Mouse (Mus musculus): Measurements from ENCODE around the gene Trim34a. TPM values are rescaled to one million over a fixed set of nuclear protein-coding genes. Genes with fewer than 3 reads are reported as not detected.

Gene Trim34a
- polyA plus RNA-seq (2015; fragmentation: Illumina TruSeq; extraction: RNeasy Lipid Tissue Mini Kit (QIAGEN cat#74804); ENCODE audit: insufficient read depth, low read depth, low replicate concordance) = 2.8 TPM

GRCm38 (mm10) chr7:104244287-104245181, at the start of gene Trim34a:
Gene Trim34a (plus strand): TSS chr7:104244457.

GRCm38 (mm10) chr7:104195885-104196284, 48.4 kb upstream of the Trim34a start, which contains the start of gene Olfr649:
Gene Olfr649 (minus strand): TSS chr7:104195985.

GRCm38 (mm10) chr7:104218701-104219569, 25.3 kb upstream of the Trim34a start, which contains the start of gene Trim6:
Gene Trim6 (plus strand): TSS chr7:104218793.

GRCm38 (mm10) chr7:104287576-104288443, 43.6 kb downstream of the Trim34a start, which contains the start of gene Trim5:
Gene Trim5 (minus strand): TSS chr7:104288094.

Other genes starting within 250 kb of the Trim34a start
- not detected for gene Olfr638, start 245.7 kb upstream of the Trim34a start, polyA plus RNA-seq (2015; fragmentation: Illumina TruSeq; extraction: RNeasy Lipid Tissue Mini Kit (QIAGEN cat#74804); ENCODE audit: insufficient read depth, low read depth, low replicate concordance)
- gene Olfr639, start 227.2 kb upstream of the Trim34a start, polyA plus RNA-seq (2015; fragmentation: Illumina TruSeq; extraction: RNeasy Lipid Tissue Mini Kit (QIAGEN cat#74804); ENCODE audit: insufficient read depth, low read depth, low replicate concordance) = not detected
- gene Olfr640, start 218.9 kb upstream of the Trim34a start, polyA plus RNA-seq (2015; fragmentation: Illumina TruSeq; extraction: RNeasy Lipid Tissue Mini Kit (QIAGEN cat#74804); ENCODE audit: insufficient read depth, low read depth, low replicate concordance) = not detected
- gene Olfr641, start 209.0 kb upstream of the Trim34a start, polyA plus RNA-seq (2015; fragmentation: Illumina TruSeq; extraction: RNeasy Lipid Tissue Mini Kit (QIAGEN cat#74804); ENCODE audit: insufficient read depth, low read depth, low replicate concordance) = not detected
- gene Olfr642, start 191.8 kb upstream of the Trim34a start, polyA plus RNA-seq (2015; fragmentation: Illumina TruSeq; extraction: RNeasy Lipid Tissue Mini Kit (QIAGEN cat#74804); ENCODE audit: insufficient read depth, low read depth, low replicate concordance) = not detected
- not detected for gene 4930516K23Rik, start 183.0 kb upstream of the Trim34a start, polyA plus RNA-seq (2015; fragmentation: Illumina TruSeq; extraction: RNeasy Lipid Tissue Mini Kit (QIAGEN cat#74804); ENCODE audit: insufficient read depth, low read depth, low replicate concordance)
- gene Olfr644, start 172.6 kb upstream of the Trim34a start, polyA plus RNA-seq (2015; fragmentation: Illumina TruSeq; extraction: RNeasy Lipid Tissue Mini Kit (QIAGEN cat#74804); ENCODE audit: insufficient read depth, low read depth, low replicate concordance) = not detected
- gene Olfr645, start 159.0 kb upstream of the Trim34a start, polyA plus RNA-seq (2015; fragmentation: Illumina TruSeq; extraction: RNeasy Lipid Tissue Mini Kit (QIAGEN cat#74804); ENCODE audit: insufficient read depth, low read depth, low replicate concordance) = not detected
- gene Olfr646, start 139.6 kb upstream of the Trim34a start, polyA plus RNA-seq (2015; fragmentation: Illumina TruSeq; extraction: RNeasy Lipid Tissue Mini Kit (QIAGEN cat#74804); ENCODE audit: insufficient read depth, low read depth, low replicate concordance) = not detected
- not detected for gene Ubqln5, start 114.6 kb upstream of the Trim34a start, polyA plus RNA-seq (2015; fragmentation: Illumina TruSeq; extraction: RNeasy Lipid Tissue Mini Kit (QIAGEN cat#74804); ENCODE audit: insufficient read depth, low read depth, low replicate concordance)
- gene Olfr643, start 107.1 kb upstream of the Trim34a start, polyA plus RNA-seq (2015; fragmentation: Illumina TruSeq; extraction: RNeasy Lipid Tissue Mini Kit (QIAGEN cat#74804); ENCODE audit: insufficient read depth, low read depth, low replicate concordance) = not detected
- not detected for gene Ubqln3, start 101.2 kb upstream of the Trim34a start, polyA plus RNA-seq (2015; fragmentation: Illumina TruSeq; extraction: RNeasy Lipid Tissue Mini Kit (QIAGEN cat#74804); ENCODE audit: insufficient read depth, low read depth, low replicate concordance)
- gene Ubqlnl, start 93.9 kb upstream of the Trim34a start, polyA plus RNA-seq (2015; fragmentation: Illumina TruSeq; extraction: RNeasy Lipid Tissue Mini Kit (QIAGEN cat#74804); ENCODE audit: insufficient read depth, low read depth, low replicate concordance) = not detected
- not detected for gene Olfm5, start 79.6 kb upstream of the Trim34a start, polyA plus RNA-seq (2015; fragmentation: Illumina TruSeq; extraction: RNeasy Lipid Tissue Mini Kit (QIAGEN cat#74804); ENCODE audit: insufficient read depth, low read depth, low replicate concordance)
- gene Olfr648, start 61.1 kb upstream of the Trim34a start, polyA plus RNA-seq (2015; fragmentation: Illumina TruSeq; extraction: RNeasy Lipid Tissue Mini Kit (QIAGEN cat#74804); ENCODE audit: insufficient read depth, low read depth, low replicate concordance) = 0.28 TPM
- gene Olfr649, start 48.5 kb upstream of the Trim34a start, polyA plus RNA-seq (2015; fragmentation: Illumina TruSeq; extraction: RNeasy Lipid Tissue Mini Kit (QIAGEN cat#74804); ENCODE audit: insufficient read depth, low read depth, low replicate concordance) = not detected
- gene Trim6, start 25.7 kb upstream of the Trim34a start, polyA plus RNA-seq (2015; fragmentation: Illumina TruSeq; extraction: RNeasy Lipid Tissue Mini Kit (QIAGEN cat#74804); ENCODE audit: insufficient read depth, low read depth, low replicate concordance) = not detected
- gene Trim5, start 43.6 kb downstream of the Trim34a start, polyA plus RNA-seq (2015; fragmentation: Illumina TruSeq; extraction: RNeasy Lipid Tissue Mini Kit (QIAGEN cat#74804); ENCODE audit: insufficient read depth, low read depth, low replicate concordance) = 0.42 TPM
- 10.1 TPM for gene Trim12a, start 71.0 kb downstream of the Trim34a start, polyA plus RNA-seq (2015; fragmentation: Illumina TruSeq; extraction: RNeasy Lipid Tissue Mini Kit (QIAGEN cat#74804); ENCODE audit: insufficient read depth, low read depth, low replicate concordance)
- gene Trim34b, start 85.0 kb downstream of the Trim34a start, polyA plus RNA-seq (2015; fragmentation: Illumina TruSeq; extraction: RNeasy Lipid Tissue Mini Kit (QIAGEN cat#74804); ENCODE audit: insufficient read depth, low read depth, low replicate concordance) = not detected
- 2.9 TPM for gene Trim12c, start 108.9 kb downstream of the Trim34a start, polyA plus RNA-seq (2015; fragmentation: Illumina TruSeq; extraction: RNeasy Lipid Tissue Mini Kit (QIAGEN cat#74804); ENCODE audit: insufficient read depth, low read depth, low replicate concordance)
- gene Trim30b, start 125.4 kb downstream of the Trim34a start, polyA plus RNA-seq (2015; fragmentation: Illumina TruSeq; extraction: RNeasy Lipid Tissue Mini Kit (QIAGEN cat#74804); ENCODE audit: insufficient read depth, low read depth, low replicate concordance) = not detected
- not detected for gene Trim30c, start 156.4 kb downstream of the Trim34a start, polyA plus RNA-seq (2015; fragmentation: Illumina TruSeq; extraction: RNeasy Lipid Tissue Mini Kit (QIAGEN cat#74804); ENCODE audit: insufficient read depth, low read depth, low replicate concordance)
- gene Trim30a, start 220.7 kb downstream of the Trim34a start, polyA plus RNA-seq (2015; fragmentation: Illumina TruSeq; extraction: RNeasy Lipid Tissue Mini Kit (QIAGEN cat#74804); ENCODE audit: insufficient read depth, low read depth, low replicate concordance) = 3.2 TPM

All from pancreas, adult 10 weeks (tissue).